Mouse (Mus musculus) kidney, postnatal 36 days (tissue): Measurements from ENCODE around the gene Atp8b2.

Source experiments
- DNase-seq, 2 experiments: peaks; one replicate each; pipeline ENCODE4 v3.0.0; 2021 to 2022; ENCODE audit warnings: mixed read lengths in 2 of 2

The Atp8b2 gene

GRCm38 (mm10) chr3:89963221-89963763 lies at the start of gene Atp8b2:
TSS of gene Atp8b2 (minus strand) at chr3:89963508.
- DNase-seq = peak; percentile 43 to 69

GRCm38 (mm10) chr3:90010291-90010690 lies 47.0 kb upstream of the Atp8b2 start:
- DNase-seq = no peak

GRCm38 (mm10) chr3:90004091-90004796 lies 40.9 kb upstream of the Atp8b2 start:
- DNase-seq = peak in 1 of 2 experiments; percentile 7

GRCm38 (mm10) chr3:89999830-90000229 lies 36.5 kb upstream of the Atp8b2 start:
- no peak for DNase-seq

- DNase-seq = peak in 1 of 2 experiments; percentile 18
These were observed 35.8 kb upstream of the Atp8b2 start for GRCm38 (mm10) chr3:89999090-89999489.

- peak; percentile 96 for DNase-seq
These were observed 35.3 kb upstream of the Atp8b2 start, which contains the start of gene Hax1 for GRCm38 (mm10) chr3:89998612-89999054. TSS of gene Hax1 (minus strand) at chr3:89998780.

- peak; percentile 53 to 71 for DNase-seq
These were observed 34.6 kb upstream of the Atp8b2 start for GRCm38 (mm10) chr3:89997791-89998495.

- no peak for DNase-seq
These were observed 31.7 kb upstream of the Atp8b2 start for GRCm38 (mm10) chr3:89994807-89995515.

GRCm38 (mm10) chr3:89987822-89988221 lies 24.5 kb upstream of the Atp8b2 start:
- DNase-seq = no peak

- no peak for DNase-seq
These were observed 23.9 kb upstream of the Atp8b2 start for GRCm38 (mm10) chr3:89987211-89987610.

GRCm38 (mm10) chr3:89982426-89982825 lies 19.1 kb upstream of the Atp8b2 start:
- DNase-seq = no peak

GRCm38 (mm10) chr3:89976859-89977258 lies 13.6 kb upstream of the Atp8b2 start:
- DNase-seq = no peak

- no peak for DNase-seq
These were observed 5.2 kb upstream of the Atp8b2 start for GRCm38 (mm10) chr3:89968509-89968908.

- peak in 1 of 2 experiments; percentile 27 for DNase-seq
These were observed 3.6 kb upstream of the Atp8b2 start for GRCm38 (mm10) chr3:89966946-89967345.

- no peak for DNase-seq
These were observed 2.7 kb upstream of the Atp8b2 start for GRCm38 (mm10) chr3:89965972-89966371.

- DNase-seq = no peak
These were observed 2.2 kb upstream of the Atp8b2 start for GRCm38 (mm10) chr3:89965557-89965956.

- peak; percentile 59 to 75 for DNase-seq
These were observed 825 bp upstream of the Atp8b2 start for GRCm38 (mm10) chr3:89963926-89964739.

GRCm38 (mm10) chr3:89962751-89963220 lies 522 bp downstream of the Atp8b2 start:
- DNase-seq = no peak

- DNase-seq = peak in 1 of 2 experiments; percentile 18
These were observed 1.1 kb downstream of the Atp8b2 start for GRCm38 (mm10) chr3:89962059-89962750.

GRCm38 (mm10) chr3:89961436-89961835 lies 1.9 kb downstream of the Atp8b2 start:
- DNase-seq = no peak

GRCm38 (mm10) chr3:89960469-89960868 lies 2.8 kb downstream of the Atp8b2 start:
- peak; percentile 95 to 98 for DNase-seq
